In genomic region chr2:155382791-155383438, GRCm38 (mm10) we compare ENCODE assay signal across 8 mouse cellular contexts. TPM values are rescaled to one million over a fixed set of nuclear protein-coding genes. Genes with fewer than 3 reads are reported as not detected.
DNase-seq lines count a peak whose midpoint lies in the region; ATAC-seq and TF ChIP-seq lines count a peak whose summit lies in the region.

No protein-coding gene starts in this region.

- H3K9me3 ChIP-seq in liver, postnatal 0 days (ENCODE audit: low read length) = no peaks in the 10 kb centered on the region

- no peak for ATAC-seq in liver, postnatal 0 days
- ATAC-seq in erythroid progenitor cell, adult 5-6 weeks (replicated peaks; ENCODE audit: low FRiP score, poor library complexity, severe bottlenecking) = no peak

- TF ChIP-seq CTCF in layer of hippocampus, adult 2 months (conservative IDR thresholded peaks at IDR 0.05) = peak; percentile 57
- TF ChIP-seq CTCF in cerebellum, adult 2 months (IDR thresholded peaks at IDR 0.05; ENCODE audit: borderline replicate concordance, insufficient read depth, low read depth, low read length) = no peak
- TF ChIP-seq CTCF in liver, postnatal 0 days (IDR thresholded peaks at IDR 0.05; ENCODE audit: low read depth) = no peak

- peak overlapping the region; percentile 95 for H3K4me2 ChIP-seq in liver, postnatal 0 days (ENCODE audit: low read depth, low read length)

- peak in 1 of 2 experiments; percentile 27 for DNase-seq in layer of hippocampus, adult 2 months (ENCODE audit: low spot score in 2 of 2)
- no peak for DNase-seq in layer of hippocampus, postnatal 25 days (ENCODE audit: extremely low spot score in 1 of 2, low spot score in 1 of 2)
- DNase-seq in cerebellum, adult 2 months = peak; percentile 46 to 63
- peak; percentile 72 for DNase-seq in gastrocnemius, postnatal 25 days
- peak; percentile 53 for DNase-seq in induced T-regulatory cell, adult 2 months (ENCODE audit: low read depth)
- no peak for DNase-seq in liver, postnatal 0 days
- DNase-seq in splenic B cell, adult 2 months (ENCODE audit: low read depth, low spot score) = peak; percentile 27

- H3K27me3 ChIP-seq in cerebellum, adult 2 months (ENCODE audit: control insufficient read depth, insufficient read depth, low read length) = no peaks in the 10 kb centered on the region
- no peaks in the 10 kb centered on the region for H3K27me3 ChIP-seq in liver, postnatal 0 days (ENCODE audit: insufficient read depth, low read length)
- H3K27me3 ChIP-seq in splenic B cell, adult 2 months (ENCODE audit: control insufficient read depth, insufficient read depth, low read length, poor library complexity, severe bottlenecking) = no peaks in the 10 kb centered on the region

- H3K4me3 ChIP-seq in layer of hippocampus, adult 2 months = peak overlapping the region; percentile 100
- H3K4me3 ChIP-seq in cerebellum, adult 2 months (replicated peaks; ENCODE audit: insufficient read depth, low read depth, low read length) = peak overlapping the region; percentile 95
- H3K4me3 ChIP-seq in liver, postnatal 0 days (ENCODE audit: low read depth, low read length) = peak overlapping the region; percentile 83

- H3K4me1 ChIP-seq in cerebellum, adult 2 months (ENCODE audit: control insufficient read depth, insufficient read depth, low read length) = peaks cover 25% of the 10 kb centered on the region
- H3K4me1 ChIP-seq in liver, postnatal 0 days (ENCODE audit: insufficient read depth) = peaks cover 18% of the 10 kb centered on the region

- no peak for TF ChIP-seq POLR2A in cerebellum, adult 2 months (IDR thresholded peaks at IDR 0.05; ENCODE audit: borderline replicate concordance, insufficient read depth, low read length)

- peak overlapping the region; percentile 100 for H3K27ac ChIP-seq in layer of hippocampus, adult 2 months
- peak overlapping the region; percentile 24 for H3K27ac ChIP-seq in cerebellum, adult 2 months (ENCODE audit: insufficient read depth, low read length)
- peak overlapping the region; percentile 98; the same call in 1 of the 2 replicates for H3K27ac ChIP-seq in liver, postnatal 0 days (ENCODE audit: low read depth)

- 40% methylated on average over 2 of the region's 2 CpGs for WGBS in cerebellum, adult 2 months
- WGBS in liver, postnatal 0 days (ENCODE audit: insufficient replicate concordance) = 80% methylated on average over 2 of the region's 2 CpGs

- peak overlapping the region; percentile 84 for H3K9ac ChIP-seq in liver, postnatal 0 days (replicated peaks)

- TF ChIP-seq EP300 in liver, postnatal 0 days (IDR thresholded peaks at IDR 0.05; ENCODE audit: low read depth) = no peak

- H3K36me3 ChIP-seq in liver, postnatal 0 days (replicated peaks; ENCODE audit: insufficient read depth, low read length) = peaks cover 22% of the 10 kb centered on the region
- H3K36me3 ChIP-seq in splenic B cell, adult 2 months (ENCODE audit: control insufficient read depth, insufficient read depth, low read length, poor library complexity, severe bottlenecking) = peaks cover 4% of the 10 kb centered on the region; the same call in 1 of the 2 replicates

RNA-seq across cellular contexts. Expression of gene Trp53inp2, which starts 2.1 kb away (rescaled TPM):
- total RNA-seq in layer of hippocampus, adult 2 months (2021) = 100 to 1,000 TPM; 109 to 111 TPM
- total RNA-seq in layer of hippocampus, postnatal 25 days (2021) = 100 to 1,000 TPM; 158 to 178 TPM
- polyA plus RNA-seq in cerebellum, adult 2 months (2012; rRNA removed) = 195 and 211 TPM in 2 replicates
- 100 to 1,000 TPM; 406 to 449 TPM for total RNA-seq in gastrocnemius, postnatal 25 days (2021)
- polyA plus RNA-seq in liver, postnatal 0 days (2015; fragmentation: Nextera tagmentation; extraction: Ambion mirVana) = 28.0 and 29.5 TPM in 2 replicates
- total RNA-seq in erythroid progenitor cell, adult 5-6 weeks (2015; ENCODE audit: low replicate concordance) = 10.5 and 11.5 TPM in 2 replicates
- total RNA-seq in erythroid progenitor cell, adult 5-6 weeks (2017; ENCODE audit: low replicate concordance) = 1.1 and 3.6 TPM in 2 replicates

RNA-seq across cellular contexts. Expression of gene Pigu, which starts 25.7 kb away (rescaled TPM):
- 10 to 100 TPM; 26.3 to 26.6 TPM for total RNA-seq in layer of hippocampus, adult 2 months (2021)
- 10 to 100 TPM; 25.7 to 27.0 TPM for total RNA-seq in layer of hippocampus, postnatal 25 days (2021)
- polyA plus RNA-seq in cerebellum, adult 2 months (2012; rRNA removed) = 38.3 TPM in 2 replicates
- 10 to 100 TPM; 19.7 to 24.9 TPM for total RNA-seq in gastrocnemius, postnatal 25 days (2021)
- 15.3 and 15.9 TPM in 2 replicates for polyA plus RNA-seq in liver, postnatal 0 days (2015; fragmentation: Nextera tagmentation; extraction: Ambion mirVana)
- 5.9 and 22.3 TPM in 2 replicates for total RNA-seq in erythroid progenitor cell, adult 5-6 weeks (2015; ENCODE audit: low replicate concordance)
- total RNA-seq in erythroid progenitor cell, adult 5-6 weeks (2017; ENCODE audit: low replicate concordance) = 15.1 and 15.7 TPM in 2 replicates

Comparison
In these comparisons a context has a peak if more than half of its experiments do, and no peak if none do; other contexts are left out.
1. DNase-seq: peak in cerebellum, adult 2 months (2 of 2), gastrocnemius, postnatal 25 days (single experiment), induced T-regulatory cell, adult 2 months (single experiment) and splenic B cell, adult 2 months (single experiment); none in layer of hippocampus, postnatal 25 days (0 of 2) and liver, postnatal 0 days (single experiment).
2. H3K27ac ChIP-seq: peak in every context shown above with its lines; median percentile 100 in layer of hippocampus, adult 2 months; 98 in liver, postnatal 0 days; 24 in cerebellum, adult 2 months.
3. RNA of gene Trp53inp2, which starts 2.1 kb away (total RNA-seq): 406 to 449 TPM in gastrocnemius, postnatal 25 days, 158 to 178 TPM in layer of hippocampus, postnatal 25 days and 109 to 111 TPM in layer of hippocampus, adult 2 months; 1.1 to 11.5 TPM in erythroid progenitor cell, adult 5-6 weeks; every median in the first group is over 4 times any median in the second.
4. Peak in every context shown above with its lines, with median percentiles within 50 percentile points of each other: H3K4me3 ChIP-seq.